ENCODE assay signal across 11 mouse cellular contexts in genomic region chr5:115514346-115514745, GRCm38 (mm10). TPM values are rescaled to one million over a fixed set of nuclear protein-coding genes. Genes with fewer than 3 reads are reported as not detected.
A peak's percentile ranks its signal among the peaks of the same experiment; 100 is the strongest.
DNase-seq lines count a peak whose midpoint lies in the region; ATAC-seq and TF ChIP-seq lines count a peak whose summit lies in the region.
"Had no signal": no experiment of that assay in that cellular context is flagged by ENCODE, and none has a peak within 500 bp of the region (broad histone marks: within the 10 kb centered on the region; RNA-seq: fewer than 3 reads in every experiment).

No protein-coding gene starts in this region.

- no peak for TF ChIP-seq EP300 in ES-Bruce4 (IDR thresholded peaks at IDR 0.05; ENCODE audit: insufficient read depth, low read depth, low read length)

- no peak for DNase-seq in hindbrain, embryonic 10.5 days (ENCODE audit: low spot score)
- no peak for DNase-seq in hindbrain, embryonic 11.5 days (ENCODE audit: low spot score)
- DNase-seq in ovary, adult 18-20 months (ENCODE audit: low spot score), result no peak
- no peak for DNase-seq in adrenal gland, postnatal 4 days (ENCODE audit: low spot score in 2 of 2)
- DNase-seq in left cerebral cortex, postnatal 4 days, result no peak

- TF ChIP-seq POLR2A in ES-Bruce4 (IDR thresholded peaks at IDR 0.05; ENCODE audit: insufficient read depth, low read length), result no peak

- TF ChIP-seq CTCF in ES-Bruce4 (IDR thresholded peaks at IDR 0.05; ENCODE audit: low read depth, low read length), result no peak

- no peak for ATAC-seq in hindbrain, embryonic 11.5 days (ENCODE audit: low FRiP score)
- 0 out of 2 replicates have a peak, but pooled peaks have one; percentile 7 for ATAC-seq in embryonic facial prominence, embryonic 12.5 days (ENCODE audit: insufficient number of reproducible peaks, insufficient read depth, low FRiP score, low TSS enrichment)
- ATAC-seq in limb, embryonic 13.5 days (ENCODE audit: low FRiP score, low read depth), result 0 out of 2 replicates have a peak, but pooled peaks have one; percentile 3

- H3K9ac ChIP-seq in hindbrain, embryonic 11.5 days (ENCODE audit: low read depth, low read length), result no peak overlapping the region
- peak overlapping the region; percentile 62; the same call in 1 of the 2 replicates for H3K9ac ChIP-seq in ES-Bruce4 (ENCODE audit: low read depth, poor library complexity, severe bottlenecking)
- H3K9ac ChIP-seq in embryonic facial prominence, embryonic 12.5 days, result peak overlapping the region; percentile 21; the same call in 1 of the 2 replicates
- peak overlapping the region; percentile 53; the same call in 1 of the 2 replicates for H3K9ac ChIP-seq in limb, embryonic 13.5 days

- peaks cover 37% of the 10 kb centered on the region for H3K4me1 ChIP-seq in hindbrain, embryonic 10.5 days (replicated peaks)
- H3K4me1 ChIP-seq in hindbrain, embryonic 11.5 days (replicated peaks; ENCODE audit: control insufficient read depth, insufficient read depth, low read length), result peaks cover 1% of the 10 kb centered on the region; the same call in 1 of the 2 replicates
- peaks cover 8% of the 10 kb centered on the region for H3K4me1 ChIP-seq in ES-Bruce4 (ENCODE audit: control insufficient read depth, insufficient read depth, low read length)
- peaks cover 28% of the 10 kb centered on the region for H3K4me1 ChIP-seq in embryonic facial prominence, embryonic 12.5 days
- H3K4me1 ChIP-seq in limb, embryonic 13.5 days, result peaks cover 55% of the 10 kb centered on the region

- no peaks in the 10 kb centered on the region for H3K9me3 ChIP-seq in hindbrain, embryonic 10.5 days
- no peaks in the 10 kb centered on the region for H3K9me3 ChIP-seq in hindbrain, embryonic 11.5 days (ENCODE audit: control insufficient read depth, low read length)
- no peaks in the 10 kb centered on the region for H3K9me3 ChIP-seq in ES-Bruce4 (replicated peaks; ENCODE audit: control insufficient read depth, insufficient read depth, low read length, poor library complexity, severe bottlenecking)
- H3K9me3 ChIP-seq in embryonic facial prominence, embryonic 12.5 days, result no peaks in the 10 kb centered on the region
- no peaks in the 10 kb centered on the region for H3K9me3 ChIP-seq in limb, embryonic 13.5 days
- H3K9me3 ChIP-seq: G1E had no signal

- H3K4me2 ChIP-seq in hindbrain, embryonic 11.5 days (replicated peaks; ENCODE audit: low read depth, low read length), result no peak overlapping the region
- peak overlapping the region; percentile 40; the same call in 1 of the 2 replicates for H3K4me2 ChIP-seq in embryonic facial prominence, embryonic 12.5 days (replicated peaks)
- H3K4me2 ChIP-seq in limb, embryonic 13.5 days (replicated peaks), result peak overlapping the region; percentile 57

- H3K4me3 ChIP-seq in hindbrain, embryonic 10.5 days, result no peak overlapping the region
- no peak overlapping the region for H3K4me3 ChIP-seq in hindbrain, embryonic 11.5 days (ENCODE audit: low read depth, low read length)
- H3K4me3 ChIP-seq in ES-Bruce4 (ENCODE audit: low read depth, low read length), result no peak overlapping the region
- H3K4me3 ChIP-seq in embryonic facial prominence, embryonic 12.5 days, result no peak overlapping the region
- peak overlapping the region; percentile 10; the same call in 1 of the 2 replicates for H3K4me3 ChIP-seq in limb, embryonic 13.5 days
- H3K4me3 ChIP-seq: erythroblast, embryonic 14.5 days had no signal

- 87% methylated on average over 6 of the region's 6 CpGs for WGBS in hindbrain, embryonic 10.5 days
- WGBS in hindbrain, embryonic 11.5 days, result 90% methylated on average over 6 of the region's 6 CpGs
- WGBS in embryonic facial prominence, embryonic 12.5 days, result 49% methylated on average over 6 of the region's 6 CpGs
- 66% methylated on average over 6 of the region's 6 CpGs for WGBS in limb, embryonic 13.5 days

- H3K27ac ChIP-seq in hindbrain, embryonic 10.5 days, result peak overlapping the region; percentile 75; the same call in 1 of the 2 replicates
- H3K27ac ChIP-seq in hindbrain, embryonic 11.5 days (ENCODE audit: low read depth, low read length), result no peak overlapping the region
- H3K27ac ChIP-seq in ES-Bruce4 (ENCODE audit: insufficient read depth, low read length), result peak overlapping the region; percentile 18
- peak overlapping the region; percentile 96 for H3K27ac ChIP-seq in embryonic facial prominence, embryonic 12.5 days
- H3K27ac ChIP-seq in limb, embryonic 13.5 days, result peak overlapping the region; percentile 93

- H3K36me3 ChIP-seq in hindbrain, embryonic 10.5 days, result peaks cover 22% of the 10 kb centered on the region
- no peaks in the 10 kb centered on the region for H3K36me3 ChIP-seq in hindbrain, embryonic 11.5 days (ENCODE audit: control insufficient read depth, insufficient read depth, low read length)
- no peaks in the 10 kb centered on the region for H3K36me3 ChIP-seq in ES-Bruce4 (ENCODE audit: control insufficient read depth, insufficient read depth, low read length, poor library complexity, severe bottlenecking)
- H3K36me3 ChIP-seq in embryonic facial prominence, embryonic 12.5 days, result 0 out of 2 replicates have a peak, but pooled peaks cover 6% of the 10 kb centered on the region
- H3K36me3 ChIP-seq in limb, embryonic 13.5 days, result peaks cover 36% of the 10 kb centered on the region

- no peaks in the 10 kb centered on the region for H3K27me3 ChIP-seq in hindbrain, embryonic 10.5 days (ENCODE audit: insufficient read depth, poor library complexity, severe bottlenecking)
- H3K27me3 ChIP-seq in hindbrain, embryonic 11.5 days (ENCODE audit: control insufficient read depth, insufficient read depth, low read length), result no peaks in the 10 kb centered on the region
- H3K27me3 ChIP-seq in ES-Bruce4 (ENCODE audit: control insufficient read depth, insufficient read depth, low read length, poor library complexity, severe bottlenecking), result no peaks in the 10 kb centered on the region
- H3K27me3 ChIP-seq in embryonic facial prominence, embryonic 12.5 days, result no peaks in the 10 kb centered on the region
- no peaks in the 10 kb centered on the region for H3K27me3 ChIP-seq in limb, embryonic 13.5 days

- intact Hi-C loops in left cerebral cortex, postnatal 4 days (cut with DNase I), result no loop called here

RNA-seq across cellular contexts. Expression of gene Pxn, which starts 7.9 kb away (rescaled TPM):
- polyA plus RNA-seq in hindbrain, embryonic 10.5 days (2016; fragmentation: Nextera tagmentation; extraction: Ambion mirVana), result 32.6 and 42.6 TPM in 2 replicates
- 9.0 and 10.1 TPM in 2 replicates for polyA plus RNA-seq in hindbrain, embryonic 11.5 days (2014; fragmentation: Nextera tagmentation; extraction: Ambion mirVana)
- 35.1 and 38.1 TPM in 2 replicates for polyA plus RNA-seq in ES-Bruce4 (2011; ENCODE audit: insufficient read depth, insufficient read length, low read depth, missing spikeins)
- 46.8 and 47.1 TPM in 2 replicates for polyA plus RNA-seq in embryonic facial prominence, embryonic 12.5 days (2016; fragmentation: Nextera tagmentation; extraction: Ambion mirVana)
- polyA plus RNA-seq in limb, embryonic 13.5 days (2015; fragmentation: Nextera tagmentation; extraction: Ambion mirVana), result 46.9 and 54.0 TPM in 2 replicates
- 10 to 100 TPM; 77.6 to 82.4 TPM for total RNA-seq in adrenal gland, postnatal 4 days (2021)
- total RNA-seq in left cerebral cortex, postnatal 4 days (2021), result 10 to 100 TPM; 23.9 to 24.7 TPM

RNA-seq across cellular contexts. Expression of gene Sirt4, which starts 29.8 kb away (rescaled TPM):
- polyA plus RNA-seq in hindbrain, embryonic 10.5 days (2016; fragmentation: Nextera tagmentation; extraction: Ambion mirVana), result 17.2 and 17.3 TPM in 2 replicates
- 21.3 and 23.1 TPM in 2 replicates for polyA plus RNA-seq in hindbrain, embryonic 11.5 days (2014; fragmentation: Nextera tagmentation; extraction: Ambion mirVana)
- 22.2 and 28.3 TPM in 2 replicates for polyA plus RNA-seq in ES-Bruce4 (2011; ENCODE audit: insufficient read depth, insufficient read length, low read depth, missing spikeins)
- polyA plus RNA-seq in embryonic facial prominence, embryonic 12.5 days (2016; fragmentation: Nextera tagmentation; extraction: Ambion mirVana), result 23.2 and 25.9 TPM in 2 replicates
- 25.8 and 27.5 TPM in 2 replicates for polyA plus RNA-seq in limb, embryonic 13.5 days (2015; fragmentation: Nextera tagmentation; extraction: Ambion mirVana)
- total RNA-seq in adrenal gland, postnatal 4 days (2021), result 10 to 100 TPM; 29.9 to 31.3 TPM
- total RNA-seq in left cerebral cortex, postnatal 4 days (2021), result 10 to 100 TPM; 28.4 to 31.5 TPM

RNA-seq across cellular contexts. Expression of gene Rplp0, which starts 44.9 kb away (rescaled TPM):
- polyA plus RNA-seq in hindbrain, embryonic 10.5 days (2016; fragmentation: Nextera tagmentation; extraction: Ambion mirVana), result 1,124 and 1,374 TPM in 2 replicates
- 1,244 and 1,247 TPM in 2 replicates for polyA plus RNA-seq in hindbrain, embryonic 11.5 days (2014; fragmentation: Nextera tagmentation; extraction: Ambion mirVana)
- 3,041 and 3,060 TPM in 2 replicates for polyA plus RNA-seq in ES-Bruce4 (2011; ENCODE audit: insufficient read depth, insufficient read length, low read depth, missing spikeins)
- polyA plus RNA-seq in embryonic facial prominence, embryonic 12.5 days (2016; fragmentation: Nextera tagmentation; extraction: Ambion mirVana), result 1,232 and 1,233 TPM in 2 replicates
- 1,446 and 1,459 TPM in 2 replicates for polyA plus RNA-seq in limb, embryonic 13.5 days (2015; fragmentation: Nextera tagmentation; extraction: Ambion mirVana)
- total RNA-seq in adrenal gland, postnatal 4 days (2021), result 1,000 to 10,000 TPM; 1,094 to 1,122 TPM
- 100 to 1,000 TPM; 657 to 680 TPM for total RNA-seq in left cerebral cortex, postnatal 4 days (2021)

RNA-seq across cellular contexts. Expression of gene Pla2g1b, which starts 48.3 kb away (rescaled TPM):
- 0.51 TPM in 1 of 2 replicates, not detected in the other for polyA plus RNA-seq in hindbrain, embryonic 10.5 days (2016; fragmentation: Nextera tagmentation; extraction: Ambion mirVana)
- 0.56 and 1.1 TPM in 2 replicates for polyA plus RNA-seq in hindbrain, embryonic 11.5 days (2014; fragmentation: Nextera tagmentation; extraction: Ambion mirVana)
- polyA plus RNA-seq in ES-Bruce4 (2011; ENCODE audit: insufficient read depth, insufficient read length, low read depth, missing spikeins), result 55.4 and 63.2 TPM in 2 replicates
- polyA plus RNA-seq in embryonic facial prominence, embryonic 12.5 days (2016; fragmentation: Nextera tagmentation; extraction: Ambion mirVana), result not detected in 2 replicates
- not detected in 2 replicates for polyA plus RNA-seq in limb, embryonic 13.5 days (2015; fragmentation: Nextera tagmentation; extraction: Ambion mirVana)
- total RNA-seq in adrenal gland, postnatal 4 days (2021), result 10 to 100 TPM in 1 of 2 experiments, not detected in 1; 13.7 TPM
- not detected for total RNA-seq in left cerebral cortex, postnatal 4 days (2021)
- total RNA-seq: G1E; neutrophil, adult 5-6 weeks had no signal
- polyA plus RNA-seq: erythroblast, embryonic 14.5 days had no signal

RNA-seq across cellular contexts. Expression of gene Gcn1l1, which starts 50.7 kb away (rescaled TPM):
- polyA plus RNA-seq in hindbrain, embryonic 10.5 days (2016; fragmentation: Nextera tagmentation; extraction: Ambion mirVana), result 56.9 and 57.5 TPM in 2 replicates
- 31.8 and 39.4 TPM in 2 replicates for polyA plus RNA-seq in hindbrain, embryonic 11.5 days (2014; fragmentation: Nextera tagmentation; extraction: Ambion mirVana)
- polyA plus RNA-seq in ES-Bruce4 (2011; ENCODE audit: insufficient read depth, insufficient read length, low read depth, missing spikeins), result 62.0 and 63.3 TPM in 2 replicates
- polyA plus RNA-seq in embryonic facial prominence, embryonic 12.5 days (2016; fragmentation: Nextera tagmentation; extraction: Ambion mirVana), result 56.1 and 57.9 TPM in 2 replicates
- 46.1 and 48.2 TPM in 2 replicates for polyA plus RNA-seq in limb, embryonic 13.5 days (2015; fragmentation: Nextera tagmentation; extraction: Ambion mirVana)
- 10 to 100 TPM; 83.5 to 87.5 TPM for total RNA-seq in adrenal gland, postnatal 4 days (2021)
- total RNA-seq in left cerebral cortex, postnatal 4 days (2021), result 10 to 100 TPM; 85.8 to 87.0 TPM
